Mouse (Mus musculus) olfactory bulb, adult 2 months (tissue): Measurements from ENCODE around the gene Pex11a.

Experiments
- CTCF ChIP-seq: fragments of 200-500 bp; IDR thresholded peaks from 2 replicates; pipeline ENCODE4 v1.5.1; 2012; ENCODE audit warnings: low read depth, mild to moderate bottlenecking, low read length, moderate library complexity; ENCODE audit not compliant: insufficient read depth
- POLR2A ChIP-seq: fragments of 200-500 bp; IDR thresholded peaks from 2 replicates; pipeline ENCODE4 v1.6.1; 2012; ENCODE audit warnings: mild to moderate bottlenecking, low read depth, low read length, moderate library complexity; ENCODE audit not compliant: insufficient read depth

DNA sequence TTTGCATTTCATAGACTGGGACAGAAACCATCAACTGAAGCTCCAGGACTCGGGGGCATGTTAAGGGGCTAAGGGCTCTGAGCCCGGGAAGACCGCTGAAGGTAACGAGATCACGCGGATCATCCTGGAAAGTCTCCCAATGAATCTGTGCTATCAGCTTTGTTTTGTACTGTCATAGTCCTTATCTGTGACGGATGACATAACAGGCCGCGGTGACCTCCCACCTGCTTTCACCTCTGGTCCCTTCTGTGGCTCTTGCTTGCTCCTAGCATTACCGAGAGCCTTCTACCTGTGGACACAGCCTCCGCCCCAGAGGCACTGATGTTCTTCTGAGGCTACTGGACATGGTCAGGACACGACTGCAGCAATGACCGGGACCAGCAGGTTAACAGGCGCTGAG lies 6.4 kb downstream of the Pex11a start:
- TF ChIP-seq POLR2A (no peak), CTCF (no peak)
